Mouse (Mus musculus) lung, adult 18-20 months (tissue): Measurements from ENCODE around the gene Dxo.

Experiments used
- DNase-seq, 2 experiments: peaks; one replicate each; pipeline ENCODE4 v3.0.0; 2022; ENCODE audit warnings: mixed read lengths in 2 of 2

Gene Dxo

DNA sequence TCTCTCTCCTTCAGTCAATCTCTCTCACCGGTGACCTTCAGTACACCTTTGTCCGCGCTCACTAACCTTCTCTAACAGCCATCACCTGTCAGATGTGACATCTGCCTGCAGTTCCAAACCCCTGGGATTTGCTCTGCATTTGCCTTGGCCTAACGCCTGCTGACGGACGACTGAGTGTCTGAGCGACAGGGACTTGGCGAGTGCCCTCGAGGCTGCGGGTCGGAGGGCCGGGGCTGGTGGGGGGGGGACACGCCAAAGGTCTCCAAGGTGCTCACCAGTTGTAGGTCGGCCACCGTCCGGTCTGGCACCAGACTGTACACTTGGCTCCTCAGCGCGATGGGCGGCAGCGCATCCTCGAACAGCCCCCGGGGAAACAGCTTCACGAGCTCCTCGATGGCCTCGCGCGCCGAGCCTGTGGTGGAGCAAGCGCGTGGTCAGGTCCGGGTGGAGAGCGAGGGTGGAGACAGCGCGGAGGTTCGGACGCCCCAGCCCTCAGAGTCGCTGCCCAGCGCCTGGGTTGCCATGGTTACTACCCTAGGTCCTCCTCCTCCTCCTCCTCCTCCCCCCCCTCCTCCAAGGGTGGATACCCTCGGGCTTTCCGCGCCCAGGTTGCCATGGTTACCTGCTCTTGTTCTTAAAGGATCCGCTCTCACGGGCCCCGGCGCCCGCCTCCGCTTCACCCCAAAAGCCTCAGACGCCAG lies 514 bp upstream of the Dxo start:
- DNase-seq: no peak

DNA sequence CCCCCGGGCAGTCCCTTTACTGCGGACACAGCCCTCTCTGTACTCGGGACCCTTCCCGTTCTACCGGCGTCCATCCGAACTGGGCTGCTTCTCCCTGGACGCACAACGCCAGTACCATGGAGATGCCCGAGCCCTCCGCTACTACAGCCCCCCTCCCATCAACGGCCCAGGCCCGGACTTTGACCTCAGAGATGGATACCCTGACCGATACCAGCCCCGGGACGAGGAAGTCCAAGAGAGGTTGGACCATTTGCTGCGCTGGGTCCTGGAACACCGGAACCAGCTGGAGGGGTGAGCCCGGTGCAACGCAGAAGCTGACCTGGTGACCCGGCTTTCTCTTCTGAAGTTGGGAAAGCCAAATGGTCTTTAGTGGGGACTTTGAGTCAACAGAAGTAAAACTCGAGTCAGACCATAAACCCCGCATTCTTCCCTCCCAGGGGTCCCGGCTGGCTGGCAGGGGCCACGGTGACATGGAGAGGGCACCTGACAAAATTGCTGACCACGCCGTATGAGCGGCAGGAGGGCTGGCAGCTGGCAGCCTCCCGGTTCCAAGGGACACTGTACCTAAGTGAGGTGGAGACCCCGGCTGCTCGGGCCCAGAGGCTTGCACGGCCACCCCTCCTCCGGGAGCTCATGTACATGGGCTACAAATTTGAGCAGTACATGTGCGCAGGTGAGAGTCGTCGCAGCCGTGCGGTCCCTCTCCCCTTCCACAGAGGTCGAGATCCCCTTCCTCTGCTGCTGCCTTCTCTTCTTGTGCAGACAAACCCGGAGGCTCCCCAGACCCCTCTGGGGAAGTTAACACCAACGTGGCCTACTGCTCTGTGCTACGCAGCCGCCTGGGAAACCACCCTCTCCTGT lies 875 bp downstream of the Dxo start:
- no peak for DNase-seq

DNA sequence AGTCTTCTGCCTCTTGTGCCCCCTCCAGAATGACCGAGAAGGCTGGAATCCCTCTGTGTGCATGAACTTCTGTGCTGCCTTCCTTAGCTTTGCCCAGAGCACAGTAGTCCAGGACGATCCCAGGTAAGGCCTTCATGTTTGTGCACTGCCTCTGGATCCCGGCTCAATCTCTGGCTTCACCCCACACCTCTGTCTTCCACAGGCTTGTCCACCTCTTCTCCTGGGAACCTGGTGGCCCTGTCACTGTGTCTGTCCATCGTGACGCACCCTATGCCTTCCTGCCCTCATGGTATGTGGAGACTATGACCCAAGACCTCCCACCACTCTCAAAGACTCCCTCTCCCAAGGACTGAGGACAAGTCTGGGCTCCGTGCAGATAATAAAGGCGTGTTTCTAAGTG lies 2.0 kb downstream of the Dxo start:
- no peak for DNase-seq

DNA sequence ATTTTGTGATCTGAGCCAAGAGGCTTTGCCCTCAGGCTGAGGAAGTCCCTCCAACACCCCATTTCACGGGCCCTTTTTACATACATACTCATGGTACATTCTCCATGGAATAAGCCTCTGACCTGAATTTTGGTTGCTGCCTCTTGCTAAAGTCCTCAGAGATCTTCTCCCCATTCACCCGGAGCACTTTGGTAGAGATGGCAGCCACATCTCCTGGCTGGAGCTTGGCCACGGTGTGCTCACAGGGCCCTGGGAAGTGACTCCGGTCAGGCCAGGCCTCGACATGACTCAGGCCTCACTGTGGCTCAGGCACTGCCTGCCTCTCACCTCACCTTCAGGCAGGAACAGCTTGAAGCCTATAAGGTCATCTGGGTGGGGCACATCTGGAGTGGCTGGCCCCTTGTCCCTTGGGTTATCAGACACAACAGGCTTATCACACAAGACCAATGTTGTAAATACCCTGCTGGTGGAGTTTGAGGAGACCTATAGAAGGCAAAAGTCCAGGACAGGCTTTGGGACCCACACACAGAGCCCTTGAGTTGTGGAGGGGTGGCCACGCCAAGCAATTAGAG lies 4.0 kb downstream of the Dxo start:
- no peak for DNase-seq

GRCm38 (mm10) chr17:34844884-34845283 lies 8.1 kb downstream of the Dxo start:
- no peak for DNase-seq

GRCm38 (mm10) chr17:34847192-34847591 lies 10.4 kb downstream of the Dxo start:
- DNase-seq: no peak

- DNase-seq: no peak
Observed at GRCm38 (mm10) chr17:34847615-34848014, 10.8 kb downstream of the Dxo start.

GRCm38 (mm10) chr17:34849722-34850516 lies 13.1 kb downstream of the Dxo start, which contains the start of the genes Skiv2l and Nelfe:
Skiv2l (minus strand) TSS chr17:34850210.
Nelfe (plus strand) TSS chr17:34850391.
- peak; percentile 98 for DNase-seq

DNA sequence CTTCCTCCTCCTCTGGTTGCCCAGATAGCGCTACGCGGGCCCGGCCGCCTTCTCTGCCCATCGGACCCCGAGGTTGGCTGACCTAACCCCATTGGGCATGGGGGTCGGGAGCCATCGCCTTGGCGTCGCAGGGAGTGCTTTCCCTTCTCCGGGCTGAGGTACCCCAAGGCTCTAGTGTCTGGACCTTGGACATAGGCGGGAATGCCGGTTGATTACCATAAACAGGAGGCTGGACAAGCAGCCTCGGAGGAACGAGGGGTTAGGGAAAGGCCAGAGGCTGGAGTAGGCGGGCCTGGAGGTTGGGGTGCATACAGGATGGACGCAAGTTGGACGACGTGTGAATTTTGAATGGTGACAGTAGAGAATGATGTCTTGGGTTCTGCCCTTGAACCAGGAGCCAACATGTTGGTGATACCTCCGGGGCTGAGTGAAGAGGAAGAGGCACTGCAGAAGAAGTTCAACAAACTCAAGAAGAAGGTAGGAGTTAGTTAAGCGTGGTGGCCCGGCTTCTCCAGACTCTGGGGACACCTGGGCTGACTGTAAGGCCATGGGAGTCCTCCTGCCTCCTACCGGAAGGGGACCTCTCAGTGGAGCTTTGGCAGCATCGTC lies 13.8 kb downstream of the Dxo start:
- no peak for DNase-seq

- no peak for DNase-seq
Observed at GRCm38 (mm10) chr17:34853511-34853910, 16.7 kb downstream of the Dxo start.

DNA sequence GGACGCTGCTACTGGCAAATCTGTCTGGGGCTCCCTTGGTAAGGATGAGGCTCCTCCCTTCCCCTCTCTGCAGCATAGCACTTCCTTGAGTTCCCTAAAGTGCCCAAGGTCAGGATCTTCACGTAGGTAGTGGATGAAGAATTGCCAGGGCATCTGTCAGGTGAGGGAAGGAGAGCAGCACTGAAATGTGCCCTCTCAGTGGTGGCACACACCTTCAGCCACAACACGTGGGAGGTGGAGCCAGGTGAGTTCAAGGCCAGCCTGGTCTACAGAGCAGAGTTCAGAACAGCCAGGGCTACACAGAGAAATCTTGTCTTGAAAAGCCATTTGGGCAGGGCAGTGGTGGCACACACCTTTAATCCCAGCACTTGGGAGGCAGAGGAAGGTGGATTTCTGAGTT lies 17.9 kb downstream of the Dxo start:
- DNase-seq: no peak

- DNase-seq: peak in 1 of 2 experiments; percentile 36
Observed at GRCm38 (mm10) chr17:34855825-34856224, 19.0 kb downstream of the Dxo start.

GRCm38 (mm10) chr17:34858670-34859069 lies 21.9 kb downstream of the Dxo start:
- DNase-seq: no peak

DNA sequence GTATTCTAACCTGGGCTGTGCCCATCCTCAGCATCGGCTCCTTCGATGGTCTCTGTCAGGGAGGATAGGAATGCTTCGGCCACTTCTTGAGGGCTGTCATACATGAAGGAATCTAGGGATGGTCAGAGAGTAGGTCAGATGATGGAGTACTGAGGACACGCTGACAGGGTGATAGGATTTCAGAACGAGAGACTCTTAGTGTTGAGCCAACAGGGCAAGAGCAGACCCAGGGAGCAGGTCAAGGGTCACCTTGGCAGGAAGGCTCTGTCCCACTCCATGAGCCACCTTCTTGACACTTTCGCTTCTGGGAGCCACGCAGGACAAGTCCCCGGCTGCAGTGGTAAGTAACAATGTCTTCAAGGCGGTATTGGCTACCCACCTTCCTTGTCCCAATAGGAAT lies 23.7 kb downstream of the Dxo start:
- DNase-seq: no peak

DNA sequence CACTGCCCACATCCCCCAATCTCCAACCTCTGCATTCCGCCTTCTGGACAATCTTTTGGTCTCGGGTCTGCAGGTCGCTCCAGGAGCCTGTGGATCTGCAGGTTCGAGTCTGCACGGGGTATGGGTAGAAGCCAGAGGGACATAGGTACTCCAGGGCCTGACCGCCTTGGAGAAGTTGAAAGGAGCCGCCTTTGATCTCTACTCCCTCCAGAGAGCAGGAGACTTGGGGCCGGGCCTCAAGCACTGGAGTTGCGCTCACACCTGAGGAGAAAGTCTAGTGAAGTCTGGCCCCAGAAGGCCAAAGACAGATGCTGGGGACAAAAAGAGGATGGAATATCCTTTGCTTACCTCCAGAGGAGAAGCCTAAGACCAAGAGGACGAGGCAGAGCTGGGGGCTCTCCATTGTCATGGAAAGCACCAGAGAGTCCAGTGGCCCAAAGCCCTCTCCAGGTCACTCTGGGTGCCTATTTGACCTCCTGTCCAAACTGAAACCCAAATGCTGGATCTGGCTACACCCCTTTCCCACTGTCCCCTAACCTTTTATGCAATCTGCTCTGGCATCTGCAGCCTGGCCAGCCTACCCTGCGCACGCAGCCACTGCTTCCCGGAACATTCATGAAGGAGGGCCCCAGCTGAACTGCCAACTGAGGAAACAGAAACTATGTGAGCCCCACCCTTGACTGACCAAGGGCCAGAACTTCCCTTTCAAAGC lies 25.0 kb downstream of the Dxo start:
- peak; percentile 61 to 68 for DNase-seq

DNA sequence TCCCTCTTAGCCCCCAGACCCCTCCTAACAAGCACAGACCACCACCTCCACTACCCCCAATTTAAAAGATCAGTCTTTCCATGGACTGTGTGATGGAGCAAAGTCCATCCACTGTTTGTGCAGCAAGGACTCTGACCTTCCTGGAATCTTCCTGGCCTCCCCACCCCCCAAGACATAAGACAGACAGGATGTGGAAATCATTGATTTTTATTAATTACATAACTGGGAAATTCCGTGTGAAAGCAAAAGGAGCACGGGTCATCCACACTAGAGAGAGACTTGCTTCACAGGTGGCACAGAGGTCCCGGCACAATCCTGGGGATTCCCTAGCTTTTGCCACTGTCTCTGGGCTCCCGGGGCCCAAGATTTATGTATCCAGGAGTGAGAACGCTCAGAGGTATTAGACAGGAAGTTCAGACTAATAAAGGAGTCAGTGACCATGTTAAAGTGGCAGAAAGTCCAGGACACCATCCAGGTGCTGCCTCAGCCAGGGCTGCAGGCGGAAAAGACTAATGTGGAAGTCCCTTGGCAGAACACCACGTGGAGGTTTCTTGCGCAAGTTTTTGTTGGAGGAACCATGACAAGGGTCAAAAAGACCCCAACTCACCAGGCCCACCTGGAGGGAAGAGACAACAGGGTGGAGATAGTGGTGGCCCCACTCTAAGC lies 25.7 kb downstream of the Dxo start, which contains the start of gene Cfb:
Gene Cfb (minus strand): TSS at position 103 of the 666 bp plus-strand sequence.
- no peak for DNase-seq

DNA sequence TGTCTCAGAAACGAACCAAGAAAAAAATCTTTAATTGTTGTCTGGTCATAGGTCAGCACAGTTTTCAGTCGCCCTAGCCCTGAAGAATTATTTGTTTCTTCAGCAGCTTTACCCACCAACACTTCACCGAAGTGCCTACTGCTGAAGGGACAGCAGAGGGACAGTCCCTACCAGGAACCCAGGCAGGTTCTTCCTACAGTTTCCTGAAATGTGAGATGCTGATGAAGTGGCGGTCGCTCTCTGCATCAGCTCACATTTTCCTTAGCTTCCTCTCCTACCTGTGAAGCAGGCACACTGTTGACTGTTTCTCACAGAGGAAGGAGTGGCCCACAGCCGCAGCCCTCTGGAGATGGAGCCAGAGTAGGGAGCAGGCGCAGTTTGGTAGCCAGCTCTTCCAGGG lies 29.2 kb downstream of the Dxo start:
- DNase-seq: peak in 1 of 2 experiments; percentile 15

- no peak for DNase-seq
Observed at GRCm38 (mm10) chr17:34874321-34874720, 37.5 kb downstream of the Dxo start.

DNA sequence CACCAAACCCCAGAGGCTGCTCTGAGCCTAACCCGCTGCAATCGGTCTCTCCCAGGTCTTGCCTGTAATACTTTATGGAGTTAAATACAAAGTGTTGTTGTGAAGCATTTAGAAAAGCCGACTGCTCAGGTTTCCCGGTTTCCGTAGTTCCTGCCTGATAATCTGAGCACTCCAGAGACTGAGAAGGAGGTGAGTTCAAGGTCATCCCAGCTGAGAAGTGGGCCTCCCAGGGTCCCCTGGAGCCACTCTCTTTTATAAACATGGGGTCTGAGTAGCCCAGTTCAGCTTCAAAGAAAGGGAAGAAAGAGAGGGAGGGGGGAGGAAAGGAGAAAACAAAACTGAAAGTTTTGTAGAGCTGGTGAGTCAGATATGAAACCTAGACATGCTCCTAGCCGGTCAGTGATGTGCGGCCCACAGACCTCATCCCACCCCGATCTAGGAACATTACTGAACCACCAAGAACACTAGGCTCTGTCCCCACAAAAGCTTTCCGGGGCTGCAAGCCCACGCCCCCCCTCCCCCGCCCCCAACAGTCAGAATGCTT lies 42.6 kb downstream of the Dxo start, which contains the start of gene Zbtb12:
Gene Zbtb12 (plus strand): TSS at position 148 of the 544 bp plus-strand sequence.
- no peak for DNase-seq

DNA sequence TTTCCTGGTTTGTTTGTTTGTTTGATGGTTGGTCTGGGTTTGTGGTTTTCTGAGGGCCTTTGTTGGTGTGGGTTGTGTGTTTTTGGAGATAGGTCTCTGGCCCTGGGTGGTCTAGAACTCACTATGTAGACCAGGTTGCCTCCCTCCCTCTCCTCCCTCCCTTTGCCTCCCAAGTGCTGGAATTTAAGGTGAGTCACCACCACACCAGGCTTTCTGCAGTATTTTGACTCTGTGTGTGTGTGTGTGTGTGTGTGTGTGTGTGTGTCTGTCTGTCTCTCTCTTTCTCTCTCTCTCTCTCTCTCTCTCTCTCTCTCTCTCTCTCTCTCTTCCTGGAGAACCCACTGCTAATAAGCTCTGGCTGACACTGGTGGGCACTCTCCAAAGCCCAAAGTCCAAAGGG lies 44.3 kb downstream of the Dxo start:
- DNase-seq: no peak
